Mouse (Mus musculus): Measurements from ENCODE around the gene Asb17. TPM values are rescaled to one million over a fixed set of nuclear protein-coding genes. Genes with fewer than 3 reads are reported as not detected.

The Asb17 gene
- total and polyA plus RNA-seq, 3 experiments, result 0.08 to 3.1 (median 2.8) TPM

DNA sequence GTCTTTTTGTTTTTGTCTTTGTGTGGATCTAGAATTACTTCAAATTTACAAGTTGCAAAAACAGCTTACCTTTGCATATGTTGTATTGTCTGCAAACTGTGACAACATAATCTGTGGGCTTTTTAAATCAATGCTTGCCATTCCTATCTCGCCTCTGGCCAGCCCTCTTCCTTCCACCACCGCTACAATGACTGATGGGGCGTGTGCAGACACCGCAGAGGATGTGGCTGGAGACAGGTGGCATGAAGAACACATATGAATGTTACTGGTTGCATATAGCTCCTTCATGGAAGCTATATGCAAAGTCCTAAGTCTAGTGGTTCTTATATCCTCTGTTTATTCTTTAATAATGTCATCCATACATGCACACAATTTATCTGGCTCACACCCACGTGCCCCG lies 53.2 kb downstream of the Asb17 start:
- Histone ChIP-seq H3K4me3 (ENCODE audit: low read depth, low read length) (no peak overlapping the region), H3K9me3 (replicated peaks) (no peaks in the 10 kb centered on the region), H3K4me1 (ENCODE audit: insufficient read depth, low read depth, low read length) (peaks cover 12% of the 10 kb centered on the region), H3K27me3 (ENCODE audit: insufficient read depth, low read length) (no peaks in the 10 kb centered on the region), H3K36me3 (replicated peaks) (no peaks in the 10 kb centered on the region)
- no peak for ATAC-seq (ENCODE audit: extremely low read depth, insufficient number of reproducible peaks, low FRiP score, poor library complexity, severe bottlenecking)
- no peak for DNase-seq (ENCODE audit: low spot score)
- TF ChIP-seq POLR2AphosphoS5 (IDR thresholded peaks at IDR 0.05; ENCODE audit: insufficient replicate concordance, low read depth, low read length), result no peak
- TF ChIP-seq GATA1 (IDR thresholded peaks at IDR 0.05; ENCODE audit: borderline replicate concordance, low read length), result no peak
- no peak for TF ChIP-seq CTCF (IDR thresholded peaks at IDR 0.05; ENCODE audit: low read depth, low read length)
- TF ChIP-seq TAL1 (conservative IDR thresholded peaks at IDR 0.05; ENCODE audit: low read depth, low read length), result no peak
- TF ChIP-seq GATA2 (IDR thresholded peaks at IDR 0.05; ENCODE audit: borderline replicate concordance, low read depth, low read length), result no peak

DNA sequence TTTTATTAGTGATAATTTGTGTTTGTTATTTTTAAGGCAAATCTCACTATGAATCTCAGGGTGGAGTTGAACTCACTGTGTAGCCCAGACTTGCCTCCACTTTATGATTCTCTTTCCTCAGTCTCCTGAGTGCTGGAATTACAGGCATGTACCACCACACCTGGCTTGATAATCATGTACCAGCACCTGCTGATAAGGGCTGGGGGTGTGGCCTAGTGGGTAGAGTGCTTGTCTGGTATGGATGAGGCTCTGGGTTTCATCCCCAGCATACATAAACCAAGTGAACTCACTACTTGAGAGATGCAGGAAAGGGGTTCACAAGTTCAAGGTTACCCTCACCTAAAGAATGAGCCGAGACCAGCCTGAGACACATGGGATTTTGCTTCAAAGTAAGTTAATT lies 57.9 kb downstream of the Asb17 start:
- Histone ChIP-seq H3K4me3 (ENCODE audit: low read depth, low read length) (no peak overlapping the region), H3K36me3 (replicated peaks) (peaks cover 31% of the 10 kb centered on the region), H3K9me3 (replicated peaks) (no peaks in the 10 kb centered on the region), H3K4me1 (ENCODE audit: insufficient read depth, low read depth, low read length) (peaks cover 34% of the 10 kb centered on the region), H3K27me3 (ENCODE audit: insufficient read depth, low read length) (peaks cover 4% of the 10 kb centered on the region; the same call in 1 of the 2 replicates)
- TF ChIP-seq CTCF (IDR thresholded peaks at IDR 0.05; ENCODE audit: low read depth, low read length), result no peak
- no peak for TF ChIP-seq TAL1 (conservative IDR thresholded peaks at IDR 0.05; ENCODE audit: low read depth, low read length)
- TF ChIP-seq GATA2 (IDR thresholded peaks at IDR 0.05; ENCODE audit: borderline replicate concordance, low read depth, low read length), result no peak
- no peak for TF ChIP-seq POLR2AphosphoS5 (IDR thresholded peaks at IDR 0.05; ENCODE audit: insufficient replicate concordance, low read depth, low read length)
- no peak for TF ChIP-seq GATA1 (IDR thresholded peaks at IDR 0.05; ENCODE audit: borderline replicate concordance, low read length)
- ATAC-seq (ENCODE audit: extremely low read depth, insufficient number of reproducible peaks, low FRiP score, poor library complexity, severe bottlenecking), result no peak
- DNase-seq (ENCODE audit: low spot score), result no peak

DNA sequence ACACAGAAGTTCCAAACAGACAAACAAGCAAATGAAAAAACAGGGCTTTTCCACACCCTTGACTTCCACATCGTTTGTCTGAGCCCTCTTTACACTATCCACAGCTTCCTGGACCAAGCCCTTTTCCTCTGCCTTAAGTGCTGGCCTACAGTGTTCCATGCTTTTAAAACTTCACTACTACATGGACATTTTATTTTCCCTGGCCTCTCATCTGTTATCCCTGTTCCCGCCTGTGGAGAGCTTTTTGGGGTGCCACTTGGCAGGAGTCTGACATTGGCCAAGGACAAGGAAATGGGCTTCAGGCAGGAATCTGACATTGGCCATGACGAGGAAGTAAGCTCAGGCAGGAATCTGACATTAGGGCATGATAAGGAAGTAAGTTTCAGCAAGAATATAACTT lies 58.6 kb downstream of the Asb17 start:
- H3K4me3 ChIP-seq (ENCODE audit: low read depth, low read length), result no peak overlapping the region
- H3K4me1 ChIP-seq (ENCODE audit: insufficient read depth, low read depth, low read length), result peaks cover 34% of the 10 kb centered on the region
- ATAC-seq (ENCODE audit: extremely low read depth, insufficient number of reproducible peaks, low FRiP score, poor library complexity, severe bottlenecking) (no peak), DNase-seq (ENCODE audit: low spot score) (no peak)
- H3K27me3 ChIP-seq (ENCODE audit: insufficient read depth, low read length), result peaks cover 4% of the 10 kb centered on the region; the same call in 1 of the 2 replicates
- peaks cover 35% of the 10 kb centered on the region for H3K36me3 ChIP-seq (replicated peaks)
- no peak for TF ChIP-seq CTCF (IDR thresholded peaks at IDR 0.05; ENCODE audit: low read depth, low read length)
- no peak for TF ChIP-seq GATA1 (IDR thresholded peaks at IDR 0.05; ENCODE audit: borderline replicate concordance, low read length)
- no peak for TF ChIP-seq TAL1 (conservative IDR thresholded peaks at IDR 0.05; ENCODE audit: low read depth, low read length)
- no peak for TF ChIP-seq POLR2AphosphoS5 (IDR thresholded peaks at IDR 0.05; ENCODE audit: insufficient replicate concordance, low read depth, low read length)
- no peak for TF ChIP-seq GATA2 (IDR thresholded peaks at IDR 0.05; ENCODE audit: borderline replicate concordance, low read depth, low read length)
- H3K9me3 ChIP-seq (replicated peaks), result no peaks in the 10 kb centered on the region

DNA sequence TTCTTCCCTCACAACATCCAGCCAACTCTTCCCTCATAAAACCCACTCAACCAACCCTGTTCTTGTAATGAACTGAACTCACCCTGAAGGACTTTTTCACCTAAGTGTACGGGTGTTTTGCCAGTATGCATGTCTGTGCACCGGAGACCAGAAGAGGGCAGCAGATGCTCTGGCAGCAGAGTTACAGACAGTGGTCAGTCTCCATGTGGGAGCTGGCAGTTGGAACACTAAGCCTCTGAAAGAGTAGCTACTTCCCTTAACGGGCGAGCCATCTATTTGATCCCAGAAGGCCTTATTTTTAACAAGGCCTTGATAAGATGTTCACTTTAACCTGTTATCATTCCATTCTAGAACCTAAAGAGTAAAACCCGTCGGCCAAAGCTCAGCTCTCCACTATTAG lies 60.6 kb downstream of the Asb17 start:
- TF ChIP-seq GATA2 (IDR thresholded peaks at IDR 0.05; ENCODE audit: borderline replicate concordance, low read depth, low read length) (no peak), GATA1 (IDR thresholded peaks at IDR 0.05; ENCODE audit: borderline replicate concordance, low read length) (no peak), TAL1 (conservative IDR thresholded peaks at IDR 0.05; ENCODE audit: low read depth, low read length) (no peak), CTCF (IDR thresholded peaks at IDR 0.05; ENCODE audit: low read depth, low read length) (peak; percentile 25; the same call in 1 of the 2 replicates), POLR2AphosphoS5 (IDR thresholded peaks at IDR 0.05; ENCODE audit: insufficient replicate concordance, low read depth, low read length) (peak; percentile 69; the same call in 1 of the 2 replicates)

More for the DNA sequence above, 60.6 kb downstream of the Asb17 start:
- peak; percentile 62 for ATAC-seq (ENCODE audit: extremely low read depth, insufficient number of reproducible peaks, low FRiP score, poor library complexity, severe bottlenecking)
- H3K27me3 ChIP-seq (ENCODE audit: insufficient read depth, low read length), result peaks cover 4% of the 10 kb centered on the region; the same call in 1 of the 2 replicates
- H3K9me3 ChIP-seq (replicated peaks), result no peaks in the 10 kb centered on the region
- DNase-seq (ENCODE audit: low spot score), result no peak
- H3K4me1 ChIP-seq (ENCODE audit: insufficient read depth, low read depth, low read length), result peaks cover 51% of the 10 kb centered on the region
- H3K36me3 ChIP-seq (replicated peaks), result peaks cover 53% of the 10 kb centered on the region
- H3K4me3 ChIP-seq (ENCODE audit: low read depth, low read length), result no peak overlapping the region

Other genes with a start within 250 kb of the Asb17 start
- 55.9 and 62.8 TPM in 2 replicates for gene St6galnac3, start 119.0 kb upstream of the Asb17 start, total RNA-seq (2014; fragmentation: Nextera tagmentation)
- 45.7 and 55.2 TPM in 2 replicates for gene St6galnac3, start 119.0 kb upstream of the Asb17 start, total RNA-seq (2017)
- gene St6galnac3, start 119.0 kb upstream of the Asb17 start, polyA plus RNA-seq (2012), result 1.3 and 1.4 TPM in 2 replicates
- gene Msh4, start 61.9 kb downstream of the Asb17 start, total RNA-seq (2014; fragmentation: Nextera tagmentation), result 0.19 and 0.45 TPM in 2 replicates
- 0.46 and 0.49 TPM in 2 replicates for gene Msh4, start 61.9 kb downstream of the Asb17 start, total RNA-seq (2017)
- gene Msh4, start 61.9 kb downstream of the Asb17 start, polyA plus RNA-seq (2012), result not detected in 2 replicates
- gene Rabggtb, start 68.8 kb downstream of the Asb17 start, total RNA-seq (2014; fragmentation: Nextera tagmentation), result 147 and 179 TPM in 2 replicates
- gene Rabggtb, start 68.8 kb downstream of the Asb17 start, total RNA-seq (2017), result 227 and 242 TPM in 2 replicates
- gene Rabggtb, start 68.8 kb downstream of the Asb17 start, polyA plus RNA-seq (2012), result 26.7 and 30.3 TPM in 2 replicates
- gene Acadm, start 100.4 kb downstream of the Asb17 start, total RNA-seq (2014; fragmentation: Nextera tagmentation), result 89.2 and 89.9 TPM in 2 replicates
- gene Acadm, start 100.4 kb downstream of the Asb17 start, total RNA-seq (2017), result 212 and 260 TPM in 2 replicates
- 6.4 and 8.3 TPM in 2 replicates for gene Acadm, start 100.4 kb downstream of the Asb17 start, polyA plus RNA-seq (2012)
- gene Slc44a5, start 129.2 kb downstream of the Asb17 start, total RNA-seq (2014; fragmentation: Nextera tagmentation), result not detected in 2 replicates
- 0.16 and 0.23 TPM in 2 replicates for gene Slc44a5, start 129.2 kb downstream of the Asb17 start, total RNA-seq (2017)
- not detected in 2 replicates for gene Slc44a5, start 129.2 kb downstream of the Asb17 start, polyA plus RNA-seq (2012)

Data from G1E (cell line).